Mouse (Mus musculus) adrenal gland, postnatal 4 days (tissue): ENCODE measurements around the gene 4930435E12Rik. TPM values are rescaled to one million over a fixed set of nuclear protein-coding genes. Genes with fewer than 3 reads are reported as not detected.
"Not testable (repeated sequence)": the region's sequence is repeated elsewhere in the genome, so short reads cannot be mapped to it uniquely, and the experiment has no call there.

Source experiments
- DNase-seq, 2 experiments: peaks; one replicate each; pipeline ENCODE4 v3.0.0; 2021 to 2022; ENCODE audit warnings: low spot score in 2 of 2, mixed read lengths in 2 of 2
- long read RNA-seq, 2 experiments: library from polyadenylated mRNA; stranded (forward); transcript quantifications; one replicate each; pipeline ENCODE4 v2.0.0; 2021
- total RNA-seq, 2 experiments: library from RNA; stranded (reverse); gene quantifications; 2 replicates each; pipeline ENCODE4 v1.2.3; 2021

4930435E12Rik gene
- total RNA-seq, result not detected
- long read RNA-seq, experiment 1, result 0 reads
- long read RNA-seq, experiment 2, result 0 reads

DNA sequence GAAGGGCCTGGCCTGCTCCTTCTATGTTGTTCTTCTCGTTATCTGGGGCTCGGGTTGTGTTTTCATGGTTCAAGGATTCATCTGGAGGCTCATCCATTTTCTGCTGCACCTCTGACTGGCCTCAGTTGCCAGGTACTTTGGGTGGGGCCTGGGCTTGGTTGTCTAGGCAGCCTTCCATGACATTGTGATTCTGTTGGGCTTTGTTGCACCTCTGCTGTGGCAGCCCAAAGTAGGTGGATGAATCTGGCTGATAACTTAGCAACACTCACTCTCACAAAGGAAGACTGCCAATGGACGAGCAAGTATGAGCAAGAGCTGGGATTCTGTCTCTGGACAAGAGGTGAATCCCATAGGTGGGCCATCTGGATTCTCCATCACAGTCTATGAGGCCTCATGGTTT is at the start of gene 4930435E12Rik:
Gene 4930435E12Rik (minus strand): TSS at position 101 of the 400 bp plus-strand sequence.
- DNase-seq, result no peak

GRCm38 (mm10) chr16:38874481-38874880 is 45.9 kb upstream of the 4930435E12Rik start:
- DNase-seq, result no peak

DNA sequence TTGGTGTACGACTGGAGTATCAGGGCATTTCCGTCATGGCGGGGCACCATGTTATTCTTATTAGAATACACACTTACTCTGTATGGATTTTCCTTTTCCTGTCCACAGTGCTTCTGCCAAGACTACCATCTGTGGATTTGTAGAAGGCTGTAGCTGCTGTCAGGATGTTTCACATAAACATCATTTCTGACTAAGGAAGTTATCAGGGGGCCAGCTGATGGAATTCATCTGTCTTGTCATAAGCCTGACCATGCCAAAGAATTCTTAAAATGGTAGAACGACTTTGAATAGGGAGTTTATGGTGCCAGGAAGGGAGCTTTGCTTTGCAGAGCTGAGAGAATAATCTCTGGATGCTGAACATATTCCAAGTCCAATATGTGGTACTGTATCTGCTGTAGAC is 44.7 kb upstream of the 4930435E12Rik start:
- no peak for DNase-seq

- DNase-seq, result no peak
Measured at GRCm38 (mm10) chr16:38864358-38864757, 35.8 kb upstream of the 4930435E12Rik start.

- DNase-seq, result no peak
Measured at GRCm38 (mm10) chr16:38860548-38860947, 32.0 kb upstream of the 4930435E12Rik start.

GRCm38 (mm10) chr16:38858120-38858749 is 29.7 kb upstream of the 4930435E12Rik start:
- DNase-seq, result no peak

DNA sequence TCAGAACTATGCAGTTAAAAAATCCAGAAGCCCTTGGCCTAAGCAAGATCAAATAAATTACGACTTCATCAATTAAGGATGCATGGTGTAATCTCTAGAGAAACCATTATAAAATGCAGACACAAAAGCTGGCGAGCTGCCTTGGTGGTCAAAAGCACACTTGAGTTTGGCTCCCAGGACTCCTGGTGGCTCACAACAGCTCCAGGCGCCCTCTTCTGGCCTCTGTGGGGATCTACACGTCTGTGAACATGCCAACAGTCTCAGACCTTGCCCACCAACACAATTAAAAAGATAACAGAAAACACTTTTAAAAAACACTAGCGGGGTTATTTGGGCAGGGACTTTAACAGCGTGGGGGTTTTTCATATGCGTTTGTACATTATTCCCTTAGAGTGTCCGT is 16.0 kb downstream of the 4930435E12Rik start:
- DNase-seq, result peak in 1 of 2 experiments; percentile 37

- DNase-seq, result no peak
Measured at GRCm38 (mm10) chr16:38810196-38810595, 18.4 kb downstream of the 4930435E12Rik start.

GRCm38 (mm10) chr16:38807796-38808195 is 20.8 kb downstream of the 4930435E12Rik start:
- not testable (repeated sequence) for DNase-seq

GRCm38 (mm10) chr16:38800091-38800490 is 28.5 kb downstream of the 4930435E12Rik start, which contains the start of gene Upk1b:
Gene Upk1b (minus strand): TSS chr16:38800328.
- no peak for DNase-seq

DNA sequence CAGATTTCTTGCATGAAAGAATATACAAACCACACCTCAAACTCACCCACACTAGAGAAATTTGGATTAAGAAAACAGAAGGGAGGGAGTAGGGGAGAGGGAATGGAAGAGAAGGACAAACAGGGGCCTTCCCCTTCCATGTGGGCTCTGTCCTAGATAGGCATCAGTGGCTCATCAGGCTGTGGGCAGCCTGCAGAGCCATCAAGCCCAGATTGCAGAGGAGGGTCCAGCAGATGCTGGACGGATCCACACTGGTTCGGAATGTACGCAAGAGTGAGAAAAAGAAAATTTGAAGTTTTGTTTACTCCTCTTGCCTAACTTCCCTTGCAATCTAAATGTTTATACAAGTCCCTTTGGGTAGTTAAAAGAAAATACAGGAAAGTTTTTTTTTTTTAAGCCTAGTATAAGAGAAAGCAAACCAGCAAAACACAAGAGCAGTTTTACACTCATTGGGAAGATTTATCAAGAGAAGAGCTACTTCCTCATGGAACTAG is 29.5 kb downstream of the 4930435E12Rik start:
- no peak for DNase-seq

- DNase-seq, result no peak
Measured at GRCm38 (mm10) chr16:38793120-38793519, 35.4 kb downstream of the 4930435E12Rik start.

DNA sequence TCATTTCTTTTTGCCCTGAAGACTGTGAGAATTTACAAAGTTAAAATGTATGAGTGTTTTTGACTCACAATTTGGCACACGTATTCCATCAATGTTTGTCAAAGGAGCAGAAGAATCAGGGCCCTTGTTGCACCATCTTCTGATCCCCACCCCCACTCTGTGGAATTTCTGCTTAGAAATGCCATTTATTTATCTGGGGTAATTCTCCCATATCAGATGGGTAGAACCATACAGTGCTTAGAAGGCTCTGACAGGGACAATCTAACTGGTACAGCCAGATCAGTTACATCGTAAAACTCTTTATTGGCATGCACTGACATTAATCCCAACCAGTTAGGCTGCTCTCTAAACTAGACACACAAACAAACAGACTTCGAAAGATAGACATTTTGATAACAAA is 38.6 kb downstream of the 4930435E12Rik start:
- no peak for DNase-seq

DNA sequence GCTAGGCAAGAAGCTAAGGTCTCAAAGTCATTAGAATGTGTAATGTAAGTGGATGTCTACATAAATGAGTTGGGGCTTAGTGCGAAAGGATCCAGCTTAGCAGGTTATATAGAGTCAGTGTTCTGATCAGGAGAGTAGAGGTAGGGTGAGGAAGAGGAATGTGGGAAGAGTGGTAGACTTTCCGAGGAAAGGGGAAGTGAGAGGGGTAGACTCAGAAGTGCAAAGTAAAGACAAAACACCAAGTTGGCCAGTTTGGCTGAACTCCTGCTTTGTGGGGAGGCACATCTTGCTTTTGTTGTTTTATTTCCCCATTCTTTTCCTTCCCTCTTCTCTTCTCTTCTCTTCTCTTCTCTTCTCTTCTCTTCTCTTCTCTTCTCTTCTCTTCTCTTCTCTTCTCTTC is 39.5 kb downstream of the 4930435E12Rik start:
- no peak for DNase-seq

DNA sequence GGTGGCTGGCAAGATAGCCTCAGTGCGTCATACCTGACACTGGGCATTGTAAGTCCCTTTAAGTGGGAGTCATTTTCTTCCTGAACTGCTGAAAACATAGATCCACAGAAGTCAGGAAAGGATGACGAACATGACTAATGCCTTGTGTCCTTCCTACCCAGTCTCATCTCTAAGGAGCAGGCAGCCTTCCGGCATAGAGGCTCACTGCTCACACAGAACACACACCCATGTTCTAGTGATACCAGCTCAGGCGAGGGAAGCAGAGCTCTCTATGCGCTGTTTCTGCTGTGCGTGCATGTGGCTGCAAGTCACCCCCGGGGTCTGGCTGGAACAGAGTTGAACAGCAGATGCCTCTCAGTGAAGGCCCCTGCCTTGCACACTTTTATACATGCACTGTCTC is 43.2 kb downstream of the 4930435E12Rik start:
- DNase-seq, result no peak

DNA sequence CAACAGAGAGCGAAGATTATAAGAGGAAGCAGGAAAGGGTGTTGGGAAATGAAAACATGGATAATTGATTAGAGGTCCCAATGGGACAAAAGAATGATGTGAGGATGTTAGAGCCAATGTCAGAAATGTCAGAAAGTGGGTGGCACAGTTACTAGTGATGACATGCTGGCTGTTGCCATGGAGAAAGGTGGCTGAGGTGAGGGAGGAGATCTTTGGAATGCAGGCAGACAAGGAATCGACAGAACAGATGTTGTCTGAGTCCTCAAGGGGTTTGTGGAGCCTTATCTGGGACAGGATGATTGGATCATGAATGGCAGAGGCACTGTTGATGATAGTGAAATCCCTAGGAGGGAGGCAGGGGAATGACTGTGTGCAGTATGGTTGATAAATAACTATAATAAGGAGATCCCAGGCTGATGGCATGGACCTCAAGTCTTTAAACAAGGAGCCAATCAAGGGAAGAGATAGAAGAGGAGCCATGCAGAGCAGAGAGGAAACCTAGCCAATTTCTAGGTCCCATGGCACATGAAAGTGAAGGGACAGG is 46.0 kb downstream of the 4930435E12Rik start:
- DNase-seq, result no peak

GRCm38 (mm10) chr16:38781946-38782345 is 46.6 kb downstream of the 4930435E12Rik start:
- no peak for DNase-seq

DNA sequence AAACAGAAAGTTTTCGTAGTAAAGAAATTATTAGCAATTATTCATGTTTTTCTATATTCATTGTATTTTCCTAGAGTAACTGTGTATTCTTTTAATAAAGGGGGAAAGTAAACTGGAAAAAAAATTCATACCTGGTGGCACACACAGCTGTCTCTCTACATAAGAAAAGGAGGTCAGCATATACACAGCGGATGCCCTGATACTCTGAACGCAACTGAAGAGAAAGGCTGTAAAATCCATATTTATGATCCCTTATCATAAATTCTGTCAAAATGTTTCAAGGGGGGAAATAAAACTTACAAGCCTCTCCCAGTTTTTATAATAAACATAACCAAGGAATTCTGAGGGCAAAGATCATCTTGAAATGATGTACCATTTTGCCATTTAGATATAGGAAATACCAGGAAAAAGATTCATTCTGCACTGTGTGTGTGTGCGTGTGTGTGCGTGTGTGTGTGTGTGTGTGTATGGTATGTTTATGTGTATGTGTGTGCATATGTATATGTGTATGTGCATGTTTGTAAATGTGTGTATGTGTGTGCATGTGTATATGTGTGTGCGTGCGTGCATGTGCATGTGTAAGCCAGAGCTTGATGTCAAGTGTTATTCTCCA is 47.5 kb downstream of the 4930435E12Rik start:
- no peak for DNase-seq

DNA sequence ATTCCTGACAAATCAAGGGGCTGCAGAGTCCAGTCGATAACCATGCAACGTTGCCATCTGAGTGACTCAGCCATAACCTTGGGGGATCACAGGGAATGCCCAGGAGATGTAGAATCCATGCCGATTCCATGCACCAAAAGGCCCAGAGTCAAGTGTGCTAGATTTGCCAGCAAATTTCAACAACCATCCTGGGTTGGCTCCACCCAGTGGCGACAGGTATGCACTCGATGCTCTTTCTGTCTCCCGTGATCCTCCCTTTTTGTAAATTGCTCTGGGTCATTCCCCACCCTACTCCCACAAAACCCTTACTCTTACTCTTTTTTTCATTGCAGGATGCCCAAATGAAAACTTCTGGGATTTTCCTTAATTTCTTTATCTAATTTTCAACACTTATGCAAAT is 52.2 kb downstream of the 4930435E12Rik start:
- no peak for DNase-seq

- DNase-seq, result no peak
Measured at GRCm38 (mm10) chr16:38774964-38775746, 53.4 kb downstream of the 4930435E12Rik start.

DNA sequence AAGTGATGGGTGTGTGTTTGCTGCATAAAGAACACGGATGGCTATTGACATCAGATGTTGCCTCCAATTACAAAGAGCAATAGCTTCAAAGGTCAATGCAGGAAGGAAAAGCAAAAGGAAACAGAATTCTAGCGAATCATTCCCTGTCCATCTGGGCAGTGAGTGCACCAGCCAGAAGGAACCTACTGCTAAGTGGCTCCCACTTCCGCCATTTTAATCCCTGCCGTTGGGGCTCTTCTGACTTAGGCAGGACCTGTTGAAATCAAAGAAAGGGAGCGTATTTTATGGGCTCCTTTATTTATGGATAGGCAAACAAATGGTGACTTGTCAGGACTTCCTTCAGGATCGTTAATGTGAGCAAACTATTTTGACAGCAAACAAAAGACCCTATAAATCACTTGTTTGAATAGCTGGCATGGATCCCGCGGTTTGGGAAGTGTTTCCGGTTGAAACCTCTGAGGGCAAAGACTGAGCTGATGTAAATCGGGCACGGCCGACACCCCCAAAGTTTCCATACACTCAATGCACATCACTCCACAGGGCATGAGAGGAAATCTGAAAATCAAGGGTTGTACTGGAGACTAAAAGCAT is 55.5 kb downstream of the 4930435E12Rik start:
- DNase-seq, result no peak
